Mouse (Mus musculus) thymus, postnatal 4 days (tissue): ENCODE measurements at regions not wholly inside any gene's neighbourhood (a gene's known extent, or its start where the extent isn't known, plus 50 kb on each side); places are given as distances from the start of the nearest gene placed in this dataset.

ENCODE experiments used
- DNase-seq: peaks from one replicate; pipeline ENCODE4 v3.0.0; 2021

GRCm38 (mm10) chr4:62819889-62820288 lies 145.5 kb upstream of the Zfp618 start:
- DNase-seq, result no peak

- no peak for DNase-seq
These were observed 144.1 kb upstream of the Zfp618 start for GRCm38 (mm10) chr4:62821288-62821687.

GRCm38 (mm10) chr4:62822568-62822967 lies 142.8 kb upstream of the Zfp618 start:
- peak; percentile 91 for DNase-seq

GRCm38 (mm10) chr4:62823082-62823481 lies 142.3 kb upstream of the Zfp618 start:
- DNase-seq, result no peak

GRCm38 (mm10) chr4:62823555-62824250 lies 141.7 kb upstream of the Zfp618 start:
- no peak for DNase-seq

- no peak for DNase-seq
These were observed 140.8 kb upstream of the Zfp618 start for GRCm38 (mm10) chr4:62824581-62824980.

GRCm38 (mm10) chr4:62825256-62825655 lies 140.1 kb upstream of the Zfp618 start:
- DNase-seq, result no peak

- no peak for DNase-seq
These were observed 136.4 kb upstream of the Zfp618 start for GRCm38 (mm10) chr4:62828963-62829362.

GRCm38 (mm10) chr4:62833944-62834343 lies 131.4 kb upstream of the Zfp618 start:
- no peak for DNase-seq

- DNase-seq, result no peak
These were observed 128.5 kb upstream of the Zfp618 start for GRCm38 (mm10) chr4:62836875-62837274.

GRCm38 (mm10) chr4:62850526-62850925 lies 114.8 kb upstream of the Zfp618 start:
- no peak for DNase-seq

- peak; percentile 61 for DNase-seq
These were observed 112.0 kb upstream of the Zfp618 start for GRCm38 (mm10) chr4:62853335-62853734.

GRCm38 (mm10) chr4:62856406-62856805 lies 109.0 kb upstream of the Zfp618 start:
- DNase-seq, result no peak

GRCm38 (mm10) chr4:62862756-62863155 lies 102.6 kb upstream of the Zfp618 start:
- DNase-seq, result no peak

GRCm38 (mm10) chr4:62870391-62870983 lies 94.9 kb upstream of the Zfp618 start:
- no peak for DNase-seq

- DNase-seq, result no peak
These were observed 92.8 kb upstream of the Zfp618 start for GRCm38 (mm10) chr4:62872562-62872961.

GRCm38 (mm10) chr4:62873986-62874385 lies 91.4 kb upstream of the Zfp618 start:
- no peak for DNase-seq

GRCm38 (mm10) chr4:62878063-62878462 lies 87.3 kb upstream of the Zfp618 start:
- no peak for DNase-seq

GRCm38 (mm10) chr4:62878927-62879326 lies 86.4 kb upstream of the Zfp618 start:
- DNase-seq, result no peak

GRCm38 (mm10) chr4:62881824-62882223 lies 83.5 kb upstream of the Zfp618 start:
- peak; percentile 63 for DNase-seq

GRCm38 (mm10) chr4:62882276-62882675 lies 83.1 kb upstream of the Zfp618 start:
- no peak for DNase-seq

- no peak for DNase-seq
These were observed 76.6 kb upstream of the Zfp618 start for GRCm38 (mm10) chr4:62888736-62889135.

- DNase-seq, result peak; percentile 66
These were observed 75.7 kb upstream of the Zfp618 start for GRCm38 (mm10) chr4:62889708-62890107.
